Mouse (Mus musculus) ES-E14 (cell line): ENCODE data around the gene Unc5c. TPM values are rescaled to one million over a fixed set of nuclear protein-coding genes. Genes with fewer than 3 reads are reported as not detected.

Experiments used
- DNase-seq: peaks from one replicate; pipeline ENCODE4 v3.0.0-alpha.2; 2013; ENCODE audit warnings: low read depth, low spot score
- H3K27ac ChIP-seq: 2 replicates; pipeline ENCODE4 v1.5.1; 2012; ENCODE audit warnings: low read depth, mild to moderate bottlenecking, low read length, moderate library complexity, mixed read lengths; ENCODE audit not compliant: poor library complexity, insufficient read depth, severe bottlenecking
- H3K36me3 ChIP-seq: 2 replicates; pipeline ENCODE4 v1.6.1; 2012; ENCODE audit warnings: mild to moderate bottlenecking, low read length, moderate library complexity, mixed read lengths; ENCODE audit not compliant: control insufficient read depth, poor library complexity, insufficient read depth, severe bottlenecking
- H3K4me1 ChIP-seq, 2 experiments: fragments of 150-350 bp in 1 of 2; sonication (generic) in 1 of 2; 2 replicates each; pipeline ENCODE4 v1.6.1; 2012; ENCODE audit warnings: low read length in 2 of 2, mild to moderate bottlenecking in 1 of 2, mixed read lengths in 1 of 2; ENCODE audit not compliant: control insufficient read depth in 2 of 2, insufficient read depth in 2 of 2, poor library complexity in 1 of 2
- H3K4me3 ChIP-seq, 2 experiments: fragments of 150-350 bp in 1 of 2; sonication (generic) in 1 of 2; 2 replicates each; pipeline ENCODE4 v1.5.1; 2012; ENCODE audit warnings: low read length in 2 of 2, low read depth in 1 of 2, mild to moderate bottlenecking in 1 of 2, mixed read lengths in 1 of 2; ENCODE audit not compliant: insufficient read depth in 1 of 2, poor library complexity in 1 of 2, severe bottlenecking in 1 of 2
- H3K9ac ChIP-seq: 2 replicates; pipeline ENCODE4 v1.6.1; 2012; ENCODE audit warnings: low read depth, mild to moderate bottlenecking, low read length, mixed read lengths; ENCODE audit not compliant: poor library complexity, insufficient read depth, severe bottlenecking
- H3K9me3 ChIP-seq: fragments of 150-350 bp; sonication (generic); 2 replicates; pipeline ENCODE4 v1.6.1; 2012; ENCODE audit warnings: low read depth, mild to moderate bottlenecking, low read length; ENCODE audit not compliant: control insufficient read depth, insufficient read depth
- CHD2 ChIP-seq: IDR thresholded peaks from 2 replicates; pipeline ENCODE4 v1.6.1; 2014; ENCODE audit warnings: mild to moderate bottlenecking, low read depth, low read length, inconsistent platforms
- HCFC1 ChIP-seq: IDR thresholded peaks from 2 replicates; pipeline ENCODE4 v1.6.1; 2012; ENCODE audit warnings: low read length, inconsistent platforms, borderline replicate concordance; ENCODE audit not compliant: insufficient read depth
- MAFK ChIP-seq: IDR thresholded peaks from 2 replicates; pipeline ENCODE4 v1.6.1; 2014; ENCODE audit warnings: mild to moderate bottlenecking, low read depth, low read length, inconsistent platforms; ENCODE audit not compliant: insufficient read depth
- ZC3H11A ChIP-seq: IDR thresholded peaks from 2 replicates; pipeline ENCODE4 v1.6.1; 2012; ENCODE audit warnings: low read depth, mild to moderate bottlenecking, inconsistent platforms, low read length, borderline replicate concordance
- ZNF384 ChIP-seq: IDR thresholded peaks from 2 replicates; pipeline ENCODE4 v1.6.1; 2012; ENCODE audit warnings: low read depth, low read length, inconsistent platforms
- in situ Hi-C, 2 experiments: fragments of 600-800 bp; cut with MboI; formaldehyde crosslinking; loops; one replicate each; pipeline ENCODE4 v1.15.1; 2025; ENCODE audit warnings: low sequenced_read_pairs in 2 of 2, inconsistent platforms in 1 of 2; ENCODE audit not compliant: unreplicated experiment in 2 of 2
- total RNA-seq: library from RNA; depleted of rRNA; stranded (reverse); fragments of 300-350 nt; gene quantifications from 2 replicates; pipeline ENCODE4 v1.2.3, GENCODE M21; 2012

The Unc5c gene
- total RNA-seq, 1 experiment = 0.67 TPM

GRCm38 (mm10) chr3:141491272-141491950 lies 26.4 kb downstream of the Unc5c start:
- in situ Hi-C loops = no loop called here
- no peak for DNase-seq
- TF ChIP-seq CHD2 (no peak), HCFC1 (no peak), ZC3H11A (no peak), ZNF384 (no peak), MAFK (no peak)
- Histone ChIP-seq H3K4me1 (no peaks in the 10 kb centered on the region), H3K9ac (no peak overlapping the region), H3K4me3 (no peak overlapping the region), H3K27ac (no peak overlapping the region), H3K36me3 (no peaks in the 10 kb centered on the region), H3K9me3 (no peaks in the 10 kb centered on the region)

GRCm38 (mm10) chr3:141491951-141492310 lies 26.9 kb downstream of the Unc5c start:
- DNase-seq = no peak
- in situ Hi-C loops = no loop called here
- TF ChIP-seq ZNF384 = no peak
- no peak for TF ChIP-seq MAFK
- TF ChIP-seq CHD2 = no peak
- TF ChIP-seq HCFC1 = no peak
- TF ChIP-seq ZC3H11A = no peak
- H3K4me1 ChIP-seq = no peaks in the 10 kb centered on the region
- H3K9me3 ChIP-seq = no peaks in the 10 kb centered on the region
- no peak overlapping the region for H3K27ac ChIP-seq
- H3K9ac ChIP-seq = no peak overlapping the region
- no peak overlapping the region for H3K4me3 ChIP-seq
- no peaks in the 10 kb centered on the region for H3K36me3 ChIP-seq

DNA sequence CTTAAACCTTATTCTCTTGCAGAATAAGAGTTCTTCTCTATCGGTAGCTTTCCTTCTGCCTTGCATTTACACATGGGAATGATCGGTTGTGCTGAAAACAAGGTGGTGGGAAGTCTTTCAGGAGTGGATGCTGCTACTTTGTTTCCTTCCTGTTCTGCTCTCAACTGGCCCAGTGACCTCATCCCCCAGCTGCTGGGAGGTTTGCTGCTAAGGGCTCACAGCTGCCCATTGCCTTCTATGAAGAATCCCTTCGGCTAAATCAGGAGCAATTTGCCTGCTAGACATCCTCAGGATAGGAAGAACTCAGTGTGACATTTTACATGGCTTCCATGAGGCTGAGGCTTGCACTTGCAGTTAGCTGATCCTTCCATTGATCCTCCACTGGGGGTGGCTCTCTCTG lies 28.0 kb downstream of the Unc5c start:
- no peak overlapping the region for H3K9ac ChIP-seq
- H3K36me3 ChIP-seq = no peaks in the 10 kb centered on the region
- no peak for DNase-seq
- no peaks in the 10 kb centered on the region for H3K9me3 ChIP-seq
- H3K4me3 ChIP-seq = no peak overlapping the region
- no peak overlapping the region for H3K27ac ChIP-seq
- in situ Hi-C loops = no loop called here
- TF ChIP-seq HCFC1 = no peak
- TF ChIP-seq ZNF384 = no peak
- TF ChIP-seq MAFK = no peak
- no peak for TF ChIP-seq CHD2
- no peak for TF ChIP-seq ZC3H11A
- no peaks in the 10 kb centered on the region for H3K4me1 ChIP-seq

- Histone ChIP-seq H3K9ac (no peak overlapping the region), H3K4me3 (no peak overlapping the region), H3K9me3 (no peaks in the 10 kb centered on the region), H3K36me3 (no peaks in the 10 kb centered on the region), H3K27ac (no peak overlapping the region), H3K4me1 (no peaks in the 10 kb centered on the region)
- TF ChIP-seq ZC3H11A (no peak), HCFC1 (no peak), CHD2 (no peak)
- no peak for DNase-seq
- in situ Hi-C loops = no loop called here
These were observed 33.5 kb downstream of the Unc5c start for GRCm38 (mm10) chr3:141498348-141499056.

DNA sequence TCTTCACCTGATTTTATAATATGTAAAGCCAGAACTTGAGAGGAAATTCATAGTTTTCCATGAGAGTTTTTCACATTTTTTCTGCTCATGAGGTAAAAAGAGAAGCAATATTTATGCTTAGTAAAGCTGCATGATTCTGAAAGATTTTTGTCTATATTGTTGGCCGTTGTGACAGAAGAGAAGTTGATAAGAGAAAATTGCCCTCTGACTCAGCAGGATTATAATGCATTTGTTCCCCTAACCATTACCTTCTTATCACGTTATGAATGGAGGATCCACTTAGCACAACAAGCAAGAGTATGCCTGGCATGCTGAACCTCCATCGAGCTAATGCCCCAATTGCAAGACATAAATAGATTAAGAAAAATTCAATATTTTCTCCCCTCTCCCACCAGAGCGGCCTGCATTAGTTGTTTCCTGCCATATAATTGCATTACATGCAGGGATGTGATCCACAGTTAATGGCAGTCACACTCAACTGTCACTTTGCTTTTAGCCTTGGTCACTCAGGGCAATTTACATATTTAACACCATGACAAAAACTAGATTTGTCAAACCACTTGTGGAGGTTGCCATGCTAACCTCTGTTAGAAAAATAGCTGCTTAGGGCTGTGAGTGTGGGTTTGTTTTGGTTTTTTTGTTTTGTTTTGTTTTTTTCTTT lies 37.0 kb downstream of the Unc5c start:
- Histone ChIP-seq H3K9ac (no peak overlapping the region), H3K4me3 (no peak overlapping the region), H3K36me3 (no peaks in the 10 kb centered on the region), H3K9me3 (no peaks in the 10 kb centered on the region), H3K4me1 (no peaks in the 10 kb centered on the region), H3K27ac (no peak overlapping the region)
- DNase-seq = no peak
- in situ Hi-C loops = no loop called here
- no peak for TF ChIP-seq HCFC1
- no peak for TF ChIP-seq ZNF384
- TF ChIP-seq ZC3H11A = no peak
- TF ChIP-seq MAFK = no peak
- TF ChIP-seq CHD2 = no peak
